Mouse (Mus musculus) gastrocnemius, postnatal 25 days (tissue): Measurements from ENCODE around the gene Adrm1. TPM values are rescaled to one million over a fixed set of nuclear protein-coding genes. Genes with fewer than 3 reads are reported as not detected.

ENCODE experiments used
- DNase-seq: peaks from one replicate; pipeline ENCODE4 v3.0.0; 2022
- total RNA-seq, 2 experiments: library from RNA; stranded (reverse); gene quantifications; 1 replicate in 1 of 2; 2 replicates in 1 of 2; pipeline ENCODE4 v1.2.3; 2021

Gene Adrm1
- total RNA-seq, 2 experiments from 2014 or later: 88.2 to 102 TPM

DNA sequence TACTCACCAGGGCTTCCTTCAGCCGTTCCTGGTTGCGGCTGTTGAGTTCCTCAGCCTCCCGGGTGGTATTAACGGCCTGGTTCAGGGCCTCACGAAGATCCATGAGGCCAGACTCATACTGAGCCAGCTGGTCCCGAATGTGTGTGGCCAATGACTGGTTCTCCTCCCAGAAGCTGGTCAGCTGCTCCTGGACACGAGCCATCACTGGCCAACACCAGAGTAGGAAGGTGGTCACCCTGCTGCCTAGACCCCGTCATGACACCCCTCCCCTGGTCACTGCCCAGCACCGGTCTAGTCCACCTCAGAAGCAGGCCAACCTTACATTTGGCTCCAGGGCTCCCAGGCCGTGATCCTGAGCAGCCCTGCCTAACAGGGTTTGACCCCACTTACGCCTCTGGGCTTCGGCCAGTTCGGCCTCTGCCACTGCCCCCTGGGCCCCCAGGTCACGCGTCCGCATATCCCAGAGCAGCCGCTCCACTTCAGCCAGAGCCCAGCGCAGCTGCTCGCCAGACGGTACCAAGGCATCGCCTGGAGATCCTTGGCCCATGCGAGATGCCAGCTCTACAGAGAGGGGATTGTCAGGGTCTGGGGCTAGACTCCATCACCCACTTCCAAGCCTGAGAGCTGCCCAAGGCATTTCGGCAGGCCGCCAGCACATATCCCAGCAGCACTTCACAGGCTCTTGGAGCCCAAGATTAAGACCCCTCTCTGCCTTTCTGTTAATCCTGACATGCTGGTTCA lies 12.9 kb downstream of the Adrm1 start:
- DNase-seq: no peak

DNA sequence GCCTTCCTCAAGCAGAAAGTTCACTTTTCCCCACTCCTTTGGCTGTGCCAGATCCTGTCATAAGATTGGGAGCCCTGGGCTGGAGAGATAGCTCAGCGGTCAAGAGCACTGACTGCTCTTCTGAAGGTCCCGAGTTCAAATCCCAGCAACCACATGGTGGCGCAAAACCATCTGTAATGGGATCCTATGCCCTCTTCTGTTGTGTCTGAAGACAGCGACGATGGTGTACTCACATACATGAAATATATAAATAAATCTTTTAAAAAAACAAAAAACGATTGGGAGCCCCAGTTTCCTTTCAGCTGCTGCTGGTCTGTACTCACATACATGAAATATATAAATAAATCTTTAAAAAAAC lies 13.4 kb downstream of the Adrm1 start:
- DNase-seq: no peak

DNA sequence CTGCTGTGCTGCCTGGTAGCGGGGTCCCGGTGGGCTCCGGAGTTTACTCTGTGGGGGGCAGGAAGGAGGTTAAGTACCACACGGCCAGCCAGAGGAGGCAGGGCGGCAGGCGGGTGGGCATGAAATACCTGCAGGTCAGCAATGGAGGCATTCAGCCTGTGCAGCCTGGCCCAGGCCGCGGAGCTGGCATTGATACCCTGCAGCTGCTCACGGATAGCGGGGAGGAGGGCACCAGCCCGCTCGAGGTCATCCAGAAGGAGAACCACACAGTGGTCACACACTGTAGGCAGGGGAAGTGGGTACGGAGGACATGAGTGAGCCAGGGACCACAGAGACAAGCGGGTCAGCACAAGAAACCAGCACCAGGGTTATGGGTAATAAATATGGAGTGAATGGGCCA lies 14.4 kb downstream of the Adrm1 start:
- peak; percentile 71 for DNase-seq

DNA sequence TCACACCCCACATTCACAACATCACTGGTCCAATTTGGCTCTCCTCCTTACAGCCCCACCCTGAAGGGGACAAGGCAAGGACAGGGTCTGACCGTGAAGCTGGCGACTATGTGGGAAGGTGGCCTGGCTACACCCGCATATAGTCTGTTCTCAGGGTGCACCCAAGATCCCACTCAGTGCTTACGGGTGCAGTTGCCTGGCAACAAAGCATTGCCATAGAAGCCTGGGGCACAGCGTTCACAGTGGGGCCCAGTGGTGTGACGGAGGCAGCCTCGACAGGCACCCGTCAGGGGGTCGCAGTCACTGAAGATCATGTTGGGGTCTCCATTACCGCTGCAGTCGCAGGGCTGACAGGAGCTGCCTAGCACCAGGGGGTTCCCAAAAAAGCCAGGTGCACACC lies 16.1 kb downstream of the Adrm1 start:
- DNase-seq: no peak

DNA sequence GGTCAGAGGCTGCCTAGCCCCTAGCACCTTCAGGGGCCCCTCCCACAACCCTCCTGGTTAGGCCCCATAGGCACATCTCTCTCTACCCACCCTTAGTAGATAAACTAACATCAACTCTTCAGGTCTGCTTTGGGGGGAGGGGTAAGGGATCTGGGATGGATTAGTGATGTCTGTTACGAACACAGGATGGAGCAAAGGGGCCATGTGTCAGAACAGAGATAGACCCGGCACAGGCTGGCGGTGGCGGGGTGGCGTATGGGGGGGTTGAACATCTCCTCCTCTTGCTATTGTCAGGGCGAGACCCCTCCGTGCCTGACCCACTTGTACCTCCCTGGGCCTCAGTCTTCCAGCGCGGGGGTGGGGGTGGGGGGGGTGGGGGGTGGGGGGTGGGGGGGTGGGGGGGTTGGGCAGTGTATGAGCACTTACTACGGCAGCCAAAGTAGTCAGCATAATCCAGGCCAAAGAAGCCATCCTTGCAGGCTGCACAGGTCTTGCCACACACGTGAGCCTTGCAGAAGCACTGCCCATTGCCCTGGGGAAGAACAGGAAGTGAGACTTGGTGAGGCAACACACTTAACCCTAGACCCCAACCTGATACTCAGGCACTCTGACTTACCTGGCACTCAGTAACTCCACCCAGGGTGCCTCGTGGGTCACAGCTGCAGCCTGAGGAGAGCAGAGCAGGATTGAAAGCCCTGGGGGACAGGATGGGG lies 25.5 kb downstream of the Adrm1 start:
- DNase-seq: no peak

DNA sequence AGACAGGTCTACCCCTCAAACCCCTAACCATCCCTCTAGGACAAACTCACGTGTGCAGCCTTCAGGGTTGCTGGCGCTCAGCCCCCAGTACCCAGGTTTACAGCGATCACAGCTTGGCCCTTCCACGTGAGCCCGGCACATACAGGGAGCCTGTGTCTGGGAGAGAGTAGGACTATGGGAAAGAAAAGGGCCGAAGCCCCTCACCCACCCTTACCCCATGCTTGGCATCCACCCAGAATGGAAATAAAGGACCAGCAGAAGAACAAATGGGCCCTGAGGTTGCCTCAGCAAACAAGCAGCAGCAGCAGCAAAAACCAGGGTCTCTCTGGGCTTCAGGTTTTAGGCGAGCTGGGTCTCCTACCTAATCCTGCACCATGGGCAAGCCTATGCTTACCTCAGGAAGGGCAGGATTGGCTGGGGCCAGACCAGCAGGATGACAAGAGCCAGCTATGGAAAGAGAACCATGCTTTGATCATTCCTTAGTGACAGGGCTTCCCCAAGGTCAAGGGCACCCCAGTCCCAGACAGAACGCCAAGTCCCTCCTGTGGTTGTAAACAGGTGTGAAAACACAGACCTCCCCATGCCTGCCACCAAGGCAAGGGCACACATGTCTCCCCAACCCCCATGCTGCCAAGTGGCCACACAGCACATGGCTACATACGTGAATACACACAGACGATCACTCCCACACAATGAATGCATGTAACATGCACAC lies 26.2 kb downstream of the Adrm1 start:
- no peak for DNase-seq

DNA sequence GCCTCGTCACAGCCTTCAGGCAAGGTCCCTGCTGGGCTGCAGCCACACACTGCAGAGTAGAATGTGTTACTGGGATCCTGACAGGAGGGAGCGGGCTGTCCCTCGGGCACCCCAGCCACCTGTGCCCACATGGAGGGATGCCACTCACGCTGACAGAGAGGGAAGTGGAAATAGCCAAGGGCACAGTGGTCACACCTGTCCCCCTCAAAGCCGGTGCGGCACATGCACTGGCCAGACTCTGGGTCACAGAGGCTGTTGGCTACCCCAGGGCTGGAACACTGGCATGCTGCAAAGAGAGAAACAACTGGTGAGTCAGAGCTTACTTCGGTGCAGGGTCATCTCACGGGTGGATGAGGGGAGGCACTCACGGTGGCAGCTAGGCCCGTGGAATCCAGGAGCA lies 27.5 kb downstream of the Adrm1 start:
- DNase-seq: peak; percentile 46

DNA sequence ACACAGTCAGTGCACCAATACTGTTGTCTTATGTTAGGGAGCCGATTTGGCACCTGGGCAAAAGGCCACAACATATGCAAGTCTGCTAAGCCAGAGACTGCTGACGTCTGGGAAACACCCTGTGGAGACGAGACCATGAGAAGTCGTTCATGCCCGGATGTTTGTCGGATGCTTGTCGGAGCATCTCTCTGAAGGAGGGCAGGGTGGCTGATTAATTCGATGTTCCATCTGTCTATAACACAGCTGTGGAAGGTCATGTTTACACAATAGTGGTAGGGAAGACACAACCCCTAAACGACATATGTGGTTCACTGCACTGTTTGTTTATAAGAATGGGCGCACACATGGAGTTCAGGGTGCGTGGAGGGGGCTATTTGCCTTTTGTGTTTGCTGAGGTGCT lies 29.4 kb downstream of the Adrm1 start:
- DNase-seq: no peak

DNA sequence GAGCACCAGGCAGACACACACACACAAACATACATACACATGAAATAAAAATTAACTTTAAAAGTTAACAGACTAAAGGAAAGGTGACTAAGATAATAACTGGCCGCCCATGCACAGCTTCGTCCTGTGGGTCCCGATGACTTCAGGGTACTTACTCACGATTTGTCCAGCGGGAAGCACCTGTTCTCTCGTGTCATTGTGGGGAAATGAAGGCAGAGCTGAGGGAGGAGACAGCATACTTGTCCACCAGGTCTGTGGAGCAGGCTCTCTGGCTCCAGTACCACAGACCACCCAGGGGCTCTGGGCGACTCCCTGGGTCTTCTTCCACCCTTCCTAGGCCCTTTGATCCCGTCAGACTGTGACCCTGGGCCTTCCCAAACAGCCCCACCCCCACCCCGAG lies 30.0 kb downstream of the Adrm1 start:
- no peak for DNase-seq

DNA sequence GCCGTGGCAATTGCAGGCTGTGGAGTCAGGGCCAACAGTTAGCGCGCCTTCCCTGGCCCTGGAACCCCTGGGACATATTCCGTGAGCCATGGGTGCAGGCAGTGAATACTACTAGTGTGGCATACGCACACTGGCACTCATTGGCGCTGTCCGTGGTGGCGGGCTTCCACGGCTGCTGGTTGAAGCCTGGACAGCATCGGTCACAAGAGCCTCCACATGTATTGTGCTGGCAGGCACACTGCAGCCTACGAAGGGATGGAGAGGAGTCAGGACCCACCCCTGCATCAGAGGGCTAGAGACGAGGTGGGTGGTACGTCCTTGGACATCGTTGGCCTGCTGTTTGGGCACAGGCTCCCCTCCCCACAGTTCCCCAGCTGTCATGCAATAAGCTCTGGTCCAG lies 31.0 kb downstream of the Adrm1 start:
- no peak for DNase-seq

DNA sequence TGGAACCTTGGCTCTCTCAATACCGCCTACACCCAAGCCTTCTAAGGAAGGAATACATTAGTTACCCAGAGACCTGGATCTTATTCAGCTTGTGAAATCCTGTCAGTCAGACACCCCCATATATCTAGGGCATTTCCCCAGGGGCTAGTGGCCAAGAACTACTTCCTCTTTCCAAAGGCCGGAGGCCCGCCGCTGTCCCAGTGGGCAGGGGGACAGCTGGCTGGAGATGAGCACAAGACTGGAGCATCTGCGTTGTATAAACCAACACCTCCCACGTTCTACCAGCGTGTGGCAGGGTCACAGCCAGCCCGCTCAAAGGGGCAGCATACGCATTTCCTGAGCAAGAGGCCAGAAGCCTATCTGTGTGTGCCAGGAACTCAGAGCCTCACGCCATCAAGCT lies 31.5 kb downstream of the Adrm1 start:
- DNase-seq: no peak

DNA sequence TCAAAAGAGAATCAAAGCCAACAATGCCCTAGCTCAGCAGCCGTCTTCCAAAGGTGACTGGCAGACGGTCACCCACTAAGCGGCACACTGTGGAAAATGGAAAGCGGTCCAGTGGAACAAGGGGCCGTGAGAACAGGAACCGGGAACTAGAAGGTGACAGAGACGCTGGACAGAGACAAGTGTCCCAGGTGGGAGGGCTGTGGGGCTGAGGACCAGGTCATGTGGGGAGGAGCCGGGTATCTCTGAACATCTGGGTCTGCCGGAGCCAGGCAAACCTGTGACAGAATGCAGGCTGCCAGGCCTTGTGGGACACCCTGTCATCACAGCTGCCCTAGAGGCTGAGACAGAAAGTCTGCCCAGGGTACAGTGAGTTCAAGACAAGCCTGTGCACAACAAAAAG lies 33.2 kb downstream of the Adrm1 start:
- no peak for DNase-seq

DNA sequence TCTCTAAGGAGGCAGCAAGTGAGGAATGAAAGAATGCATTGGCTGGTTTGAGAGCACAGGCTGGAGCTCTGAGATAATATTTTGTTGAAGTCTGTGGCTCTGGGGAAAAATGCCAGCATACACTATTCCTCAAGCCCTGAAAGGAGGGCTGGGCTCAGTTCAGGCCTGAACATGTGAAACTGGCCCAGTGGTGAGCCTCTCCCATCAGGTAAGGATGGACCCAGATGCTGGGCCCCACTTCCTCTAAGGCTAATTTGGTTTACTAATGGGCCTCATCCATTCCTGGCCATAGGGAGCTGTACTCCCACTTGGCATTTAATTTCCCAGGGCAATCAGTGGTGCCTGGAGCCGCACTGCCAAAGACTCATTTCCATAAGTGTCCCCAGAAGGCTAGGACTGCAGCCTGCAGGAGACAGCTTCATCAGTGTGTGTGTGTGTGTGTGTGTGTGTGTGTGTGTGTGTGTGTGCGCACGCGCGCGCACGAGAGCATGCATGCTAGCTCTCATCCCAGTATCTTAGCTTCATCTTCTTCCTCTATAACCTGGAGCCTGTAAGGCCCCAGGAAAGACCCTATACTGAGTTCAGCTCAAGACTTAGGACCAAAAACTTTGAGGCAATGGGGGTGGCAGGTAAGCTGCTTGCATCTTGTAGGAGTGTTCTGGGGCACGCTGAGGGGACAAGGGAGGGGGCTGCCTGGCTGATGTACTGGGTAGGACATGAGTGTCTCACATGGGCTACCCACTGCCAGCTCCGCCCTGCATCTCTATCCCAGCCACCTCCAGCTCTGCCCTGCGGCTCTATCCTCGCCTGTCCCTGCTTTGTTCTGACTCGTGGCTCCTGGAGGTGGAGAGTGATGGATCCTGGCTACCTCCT lies 34.0 kb downstream of the Adrm1 start:
- DNase-seq: no peak

DNA sequence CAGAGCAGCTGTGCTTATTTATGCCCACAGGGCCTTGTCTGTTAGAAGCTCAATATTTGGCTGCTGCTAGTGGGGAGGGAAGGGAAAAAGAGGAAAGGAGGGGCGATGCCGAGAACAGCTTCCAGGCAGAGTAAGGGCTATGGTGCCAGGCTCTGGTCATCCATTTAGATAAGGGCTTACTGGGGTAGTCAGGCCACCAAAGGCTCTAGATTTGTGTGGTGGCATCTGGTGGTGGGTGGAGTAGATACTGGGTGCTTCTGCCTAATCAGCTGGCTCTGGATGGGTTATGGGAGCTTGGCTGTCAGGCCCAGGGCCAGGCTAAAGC lies 34.6 kb downstream of the Adrm1 start:
- no peak for DNase-seq

DNA sequence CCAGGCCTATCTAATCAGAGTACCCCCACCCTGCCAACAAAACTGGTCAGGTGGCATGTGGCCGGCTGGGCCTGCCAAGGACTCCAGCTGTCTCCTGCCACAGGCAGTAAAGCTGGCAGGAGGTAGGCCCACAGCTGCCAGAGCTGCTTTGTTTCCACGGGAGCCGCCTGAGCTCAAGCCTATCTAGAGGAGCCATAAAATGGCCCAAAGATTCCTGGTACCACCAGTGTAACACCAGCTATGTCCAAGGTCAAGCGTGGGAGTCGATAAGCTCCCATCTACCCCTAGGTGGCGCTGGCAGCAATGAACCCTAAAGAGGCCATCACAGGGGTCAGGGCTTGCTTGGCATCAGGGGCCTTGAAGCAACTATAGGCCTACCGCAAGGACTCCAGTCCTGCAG lies 36.6 kb downstream of the Adrm1 start:
- DNase-seq: peak; percentile 67

DNA sequence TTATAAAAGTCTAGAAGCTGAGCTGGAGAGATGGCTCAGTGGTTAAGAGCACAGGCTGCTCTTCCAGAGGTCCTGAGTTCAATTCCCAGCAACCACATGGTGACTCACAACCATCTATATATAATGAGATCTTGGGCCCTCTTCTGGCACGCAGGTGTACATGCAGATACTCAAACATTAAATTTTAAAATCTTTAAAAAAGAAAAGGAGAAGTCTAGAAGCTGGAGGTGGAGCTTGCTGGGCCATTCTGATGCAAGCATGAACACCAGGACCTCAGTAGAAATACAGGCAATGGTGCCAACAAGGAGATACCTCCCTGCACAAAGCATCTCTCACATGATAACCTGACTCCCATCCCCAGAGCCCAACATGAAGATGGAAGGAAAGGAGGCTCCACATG lies 37.7 kb downstream of the Adrm1 start:
- DNase-seq: no peak

DNA sequence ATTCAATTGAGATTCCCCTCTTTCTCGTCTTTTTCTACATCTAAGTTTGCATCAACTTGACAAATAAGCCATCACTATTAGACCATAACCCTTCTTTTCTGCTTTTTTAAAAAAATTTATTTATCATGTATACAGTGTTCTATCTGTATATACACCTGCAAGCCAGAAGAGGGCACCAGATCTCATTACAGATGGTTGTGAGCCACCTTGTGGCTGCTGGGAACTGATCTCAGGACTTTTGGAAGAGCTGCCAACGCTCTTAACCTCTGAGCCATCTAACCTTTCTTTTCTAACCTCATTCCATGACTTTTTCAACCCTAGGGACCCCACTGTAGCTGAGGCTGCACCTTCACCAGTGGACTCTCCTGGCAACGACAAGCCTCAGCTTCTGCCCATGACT lies 41.0 kb downstream of the Adrm1 start:
- DNase-seq: no peak

DNA sequence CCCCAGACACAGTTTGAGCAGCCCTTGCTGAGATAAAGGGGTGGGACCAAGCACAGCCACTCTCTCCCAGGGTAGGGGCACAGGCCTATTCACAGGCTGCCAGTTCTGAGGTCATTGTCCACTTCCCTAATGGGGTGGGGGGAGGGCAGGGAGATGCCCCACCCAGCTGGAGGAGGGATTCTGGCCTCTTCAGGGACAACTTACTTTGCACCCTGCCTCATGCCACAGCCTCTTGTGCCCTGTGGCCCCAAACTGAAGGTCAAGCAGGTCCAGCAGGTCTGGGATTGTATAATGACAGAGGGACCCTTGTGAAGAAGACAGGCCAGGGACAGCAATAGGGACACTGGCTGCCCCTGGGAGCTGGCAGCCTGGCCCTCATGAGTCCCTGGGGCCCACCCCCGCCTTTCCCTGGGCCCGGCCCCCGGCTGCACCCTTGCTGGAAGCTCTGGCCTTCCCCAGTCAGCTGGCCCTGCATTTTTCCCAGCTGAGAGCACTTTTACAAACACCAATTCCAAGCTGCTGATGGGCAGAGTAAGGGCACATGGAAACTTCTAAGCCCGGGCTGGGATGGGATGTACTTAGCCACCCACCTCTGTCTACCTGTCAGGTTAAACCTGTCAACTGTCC lies 43.2 kb downstream of the Adrm1 start:
- no peak for DNase-seq

DNA sequence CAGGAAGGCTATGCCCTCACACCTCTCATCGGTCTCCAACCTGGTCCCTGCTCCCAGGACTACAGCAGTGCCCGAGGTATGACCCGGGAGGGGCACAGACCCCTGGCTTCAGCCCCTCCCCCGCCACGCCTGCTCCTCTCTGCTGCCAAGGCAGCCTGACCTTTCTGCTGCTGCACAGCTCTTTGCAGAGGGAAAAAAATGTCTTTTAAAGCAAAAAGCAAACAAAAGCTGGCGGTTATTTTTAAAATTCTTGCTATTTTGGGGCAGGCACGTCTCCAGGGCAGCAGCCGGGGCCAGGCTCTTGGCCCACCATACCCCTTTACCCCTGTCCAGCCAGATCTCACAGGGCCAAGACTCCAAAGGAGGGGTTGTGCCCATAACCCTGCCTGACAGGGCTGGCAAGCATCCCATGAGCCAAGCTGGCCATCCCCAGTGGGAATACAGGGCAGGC lies 43.8 kb downstream of the Adrm1 start:
- DNase-seq: no peak

DNA sequence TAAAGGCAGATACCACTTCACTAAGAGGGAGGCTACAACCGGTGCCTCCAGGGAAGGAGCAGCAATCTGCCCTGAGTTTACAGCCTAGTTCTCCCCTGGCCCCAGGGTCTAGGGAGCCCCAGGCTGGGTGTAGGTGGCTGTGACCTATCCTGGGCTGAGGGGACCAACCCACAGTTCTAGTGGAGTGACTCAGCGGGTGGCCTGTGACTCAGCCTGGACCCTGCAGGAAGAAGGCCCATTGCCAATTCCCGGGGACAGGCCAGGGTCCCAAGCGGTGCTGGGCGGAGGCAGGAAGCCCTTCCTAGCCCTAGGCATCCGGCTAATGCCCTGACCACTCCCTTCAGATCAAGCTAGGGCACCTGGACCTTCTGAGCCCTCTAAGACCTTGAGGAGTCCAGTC lies 44.7 kb downstream of the Adrm1 start:
- DNase-seq: peak; percentile 43

DNA sequence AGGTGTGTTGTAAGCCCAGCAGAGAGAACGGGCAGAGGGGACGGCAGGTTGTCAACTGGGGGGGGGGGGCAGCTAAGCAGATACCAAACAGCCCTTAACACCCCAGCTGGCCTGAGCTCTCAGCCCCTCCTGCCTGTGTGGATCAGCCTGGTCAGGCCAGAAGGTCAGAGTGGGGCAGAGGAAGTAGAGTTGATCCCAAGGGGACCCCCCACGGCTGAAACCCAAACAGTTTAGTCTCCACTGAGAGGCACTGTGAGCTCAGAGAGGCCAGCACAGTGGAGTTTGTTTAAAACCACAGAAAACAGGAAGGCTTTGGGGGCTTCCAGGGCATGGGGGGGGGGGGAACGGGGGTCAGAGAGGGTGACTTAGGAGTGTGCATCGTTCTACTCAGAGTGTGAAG lies 45.6 kb downstream of the Adrm1 start:
- DNase-seq: no peak

DNA sequence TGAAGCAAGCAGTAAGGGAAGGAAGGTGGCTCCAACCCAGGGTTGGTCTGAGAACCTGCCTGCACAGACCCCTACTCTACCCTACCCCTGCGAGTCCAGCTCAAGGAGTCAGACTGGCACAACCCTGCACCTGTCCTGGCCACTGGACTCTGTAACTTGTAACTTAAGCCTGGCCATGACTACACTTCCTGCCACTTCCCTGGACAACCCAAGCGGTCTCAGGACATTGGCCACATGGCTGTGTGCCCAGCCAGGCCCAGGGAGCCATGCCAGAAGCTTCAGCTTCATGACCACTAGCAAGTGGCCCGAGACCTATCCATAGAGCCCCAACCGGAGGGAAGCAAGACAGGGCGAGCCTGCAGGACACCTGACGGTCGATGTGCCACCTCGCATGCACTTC lies 46.3 kb downstream of the Adrm1 start:
- peak; percentile 88 for DNase-seq
